Mouse (Mus musculus): ENCODE data around the gene Pea15a. TPM values are rescaled to one million over a fixed set of nuclear protein-coding genes. Genes with fewer than 3 reads are reported as not detected.

Pea15a gene
- total and polyA plus RNA-seq, 3 experiments: 15.6 to 50.6 (median 23.7) TPM

- no peak for TF ChIP-seq JUND (conservative IDR thresholded peaks at IDR 0.05; ENCODE audit: low read depth, low read length)
- 0 out of 2 replicates have a peak, but pooled peaks have one; percentile 72 for TF ChIP-seq POLR2AphosphoS2 (IDR thresholded peaks at IDR 0.05; ENCODE audit: low read depth, low read length)
- TF ChIP-seq CHD1 (IDR thresholded peaks at IDR 0.05; ENCODE audit: low read depth, low read length): no peak
- no peak for TF ChIP-seq USF1 (IDR thresholded peaks at IDR 0.05; ENCODE audit: low read depth, low read length)
- peak; percentile 81; the same call in 1 of the 2 replicates for TF ChIP-seq SIN3A (IDR thresholded peaks at IDR 0.05; ENCODE audit: low read length)
- no peak for TF ChIP-seq MEF2A (IDR thresholded peaks at IDR 0.05; ENCODE audit: borderline replicate concordance, low read depth, low read length)
- 0 out of 2 replicates have a peak, but pooled peaks have one; percentile 3 for TF ChIP-seq ELF1 (IDR thresholded peaks at IDR 0.05; ENCODE audit: low read depth, low read length)
- TF ChIP-seq UBTF (IDR thresholded peaks at IDR 0.05; ENCODE audit: low read depth, low read length): no peak
- no peak for TF ChIP-seq TCF12 (IDR thresholded peaks at IDR 0.05; ENCODE audit: low read depth, low read length)
- no peak for TF ChIP-seq SMC3 (IDR thresholded peaks at IDR 0.05; ENCODE audit: low read depth, low read length)
- TF ChIP-seq EP300 (IDR thresholded peaks at IDR 0.05; ENCODE audit: low read length): no peak
- TF ChIP-seq MAX (IDR thresholded peaks at IDR 0.05; ENCODE audit: low read length): no peak
- TF ChIP-seq RAD21 (IDR thresholded peaks at IDR 0.05; ENCODE audit: low read depth, low read length): no peak
- TF ChIP-seq TBP (conservative IDR thresholded peaks at IDR 0.05; ENCODE audit: low read depth, low read length): no peak
- no peak for TF ChIP-seq MAZ (IDR thresholded peaks at IDR 0.05; ENCODE audit: low read depth, low read length)
- no peak for TF ChIP-seq GABPA (IDR thresholded peaks at IDR 0.05; ENCODE audit: insufficient replicate concordance, low read depth, low read length)
- no peak for TF ChIP-seq PAX5 (IDR thresholded peaks at IDR 0.05; ENCODE audit: low read length)
- no peak for TF ChIP-seq MYC (IDR thresholded peaks at IDR 0.05; ENCODE audit: low read depth, low read length)
- TF ChIP-seq ZC3H11A (IDR thresholded peaks at IDR 0.05; ENCODE audit: low read depth, low read length): no peak
- TF ChIP-seq HCFC1 (IDR thresholded peaks at IDR 0.05; ENCODE audit: low read depth, low read length): no peak
- no peak for TF ChIP-seq ETS1 (conservative IDR thresholded peaks at IDR 0.05; ENCODE audit: low read depth, low read length)
- no peak for TF ChIP-seq BHLHE40 (IDR thresholded peaks at IDR 0.05; ENCODE audit: low read depth, low read length)
- no peak for TF ChIP-seq MXI1 (IDR thresholded peaks at IDR 0.05; ENCODE audit: low read depth, low read length)
- peak; percentile 66 for TF ChIP-seq CHD2 (IDR thresholded peaks at IDR 0.05; ENCODE audit: low read length)
- no peak for TF ChIP-seq USF2 (conservative IDR thresholded peaks at IDR 0.05; ENCODE audit: low read depth, low read length)
- TF ChIP-seq RCOR1 (conservative IDR thresholded peaks at IDR 0.05; ENCODE audit: low read depth, low read length): no peak
- TF ChIP-seq MAFK (IDR thresholded peaks at IDR 0.05; ENCODE audit: insufficient replicate concordance, low read length): no peak
- TF ChIP-seq KAT2A (IDR thresholded peaks at IDR 0.05; ENCODE audit: insufficient replicate concordance, low read length): no peak
- TF ChIP-seq ZMIZ1 (IDR thresholded peaks at IDR 0.05; ENCODE audit: low read depth, low read length): no peak
- no peak for TF ChIP-seq ZNF384 (IDR thresholded peaks at IDR 0.05; ENCODE audit: low read depth, low read length)
- no peak for TF ChIP-seq POLR2A (IDR thresholded peaks at IDR 0.05; ENCODE audit: low read depth, low read length)
- no peak for TF ChIP-seq ZKSCAN1 (IDR thresholded peaks at IDR 0.05; ENCODE audit: borderline replicate concordance, low read depth, low read length)
- no peak; a peak in 1 of 4 replicates for TF ChIP-seq CTCF (conservative IDR thresholded peaks at IDR 0.05 in 1 of 2, IDR thresholded peaks at IDR 0.05 in 1 of 2; ENCODE audit: low read depth in 2 of 2, low read length in 2 of 2)
- Histone ChIP-seq H3K27ac (ENCODE audit: insufficient read depth, low read depth) (peak overlapping the region; percentile 77), H3K4me1 (ENCODE audit: control insufficient read depth in 1 of 2, insufficient read depth in 2 of 2) (peaks cover 2 to 23% of the 10 kb centered on the region in 2 experiments; a peak in 3 of 4 replicates), H3K36me3 (replicated peaks in 1 of 2; ENCODE audit: control insufficient read depth in 1 of 2, insufficient read depth in 1 of 2, low read length in 1 of 2) (peaks cover 19 to 34% of the 10 kb centered on the region in 2 experiments), H3K9ac (ENCODE audit: insufficient read depth, low read depth) (peak overlapping the region; percentile 99), H3K4me2 (ENCODE audit: insufficient read depth, low read depth, poor library complexity, severe bottlenecking) (peak overlapping the region; percentile 56), H3K79me2 (replicated peaks; ENCODE audit: control insufficient read depth, extremely low read depth, insufficient read depth, poor library complexity, severe bottlenecking) (peaks cover 28% of the 10 kb centered on the region), H3K9me3 (replicated peaks; ENCODE audit: low read length) (no peaks in the 10 kb centered on the region), H3K27me3 (replicated peaks) (no peaks in the 10 kb centered on the region), H3K4me3 (replicated peaks in 1 of 3; ENCODE audit: low read depth in 2 of 3, low read length in 2 of 3, poor library complexity in 1 of 3) (peak overlapping the region; percentile 96 to 100 (median 96))
- dilution Hi-C loops (cut with MboI; ENCODE audit: extremely low pct_ligation_motif_present, extremely low pct_unique_long_range_greater_than_20kb, low sequenced_read_pairs): no loop called here
- peak; percentile 66 for DNase-seq (ENCODE audit: extremely low read depth)
- in situ Hi-C loops (cut with MboI; ENCODE audit: low pct_ligation_motif_present, low pct_unique_long_range_greater_than_20kb, low sequenced_read_pairs): loop anchor here (5.0 kb wide), 1 partner anchor 164 kb away; no protein-coding TSS in a partner anchor
These were observed 58.2 kb downstream of the Pea15a start for GRCm38 (mm10) chr1:172148279-172148954.
